Mouse (Mus musculus): ENCODE results near the gene Bag2. TPM values are rescaled to one million over a fixed set of nuclear protein-coding genes. Genes with fewer than 3 reads are reported as not detected.

Gene Bag2
- polyA plus RNA-seq, 1 experiment = 5.6 TPM

DNA sequence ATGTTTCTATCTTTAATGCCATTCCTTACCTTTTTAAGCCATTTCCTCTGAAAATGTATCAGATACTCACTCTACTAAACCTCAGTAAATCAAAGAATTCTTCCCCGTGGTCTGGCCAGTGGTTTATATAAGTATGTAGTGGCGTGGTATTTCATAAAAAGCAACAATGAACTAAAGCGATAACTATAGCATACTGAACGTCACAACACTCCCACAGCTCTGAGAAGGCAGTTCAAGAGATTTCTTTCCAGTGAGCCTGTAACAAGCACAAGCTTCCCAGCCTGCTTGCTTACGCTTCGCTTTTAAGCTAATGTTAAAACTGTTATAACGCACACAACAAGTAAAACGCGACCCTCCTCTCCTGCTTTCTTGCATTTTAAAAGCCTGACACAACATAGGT, 14.5 kb upstream of the Bag2 start:
- no peaks in the 10 kb centered on the region for H3K27me3 ChIP-seq (ENCODE audit: control insufficient read depth, insufficient read depth, low read length)
- 95% methylated on average over 9 of the region's 9 CpGs for WGBS
- no peaks in the 10 kb centered on the region for H3K4me1 ChIP-seq (ENCODE audit: control insufficient read depth, insufficient read depth, insufficient read length, low read length)
- H3K36me3 ChIP-seq (ENCODE audit: control insufficient read depth, insufficient read depth, low read length) = peaks cover 16% of the 10 kb centered on the region
- no peak overlapping the region for H3K27ac ChIP-seq (ENCODE audit: insufficient read depth, low read depth, low read length)
- H3K4me3 ChIP-seq (ENCODE audit: low read depth, low read length) = no peak overlapping the region
- TF ChIP-seq POLR2A (IDR thresholded peaks at IDR 0.05; ENCODE audit: low read depth, low read length) (no peak), CTCF (IDR thresholded peaks at IDR 0.05; ENCODE audit: extremely low read depth, insufficient read length, insufficient replicate concordance, low read depth, low read length) (no peak)

DNA sequence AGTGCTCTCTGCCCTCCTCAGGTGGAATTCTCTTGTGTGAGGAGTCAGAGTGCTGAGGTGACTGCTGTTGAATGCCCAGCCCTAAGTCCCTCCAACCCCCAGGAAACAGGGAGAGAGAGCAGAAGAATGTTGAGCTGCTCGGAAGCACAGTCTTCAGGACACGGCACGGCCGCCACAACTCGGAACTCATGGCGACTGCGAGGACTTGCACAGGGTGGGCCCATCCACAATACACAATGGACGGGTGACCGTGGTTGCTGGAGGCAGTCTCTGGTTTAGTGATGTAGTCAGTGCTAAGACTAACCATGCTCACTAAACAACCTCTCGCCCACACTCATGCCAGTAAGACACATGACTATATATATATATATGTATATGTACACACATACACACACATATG, 14.0 kb upstream of the Bag2 start:
- TF ChIP-seq POLR2A (IDR thresholded peaks at IDR 0.05; ENCODE audit: low read depth, low read length) = no peak
- TF ChIP-seq CTCF (IDR thresholded peaks at IDR 0.05; ENCODE audit: extremely low read depth, insufficient read length, insufficient replicate concordance, low read depth, low read length) = no peak
- Histone ChIP-seq H3K4me3 (ENCODE audit: low read depth, low read length) (no peak overlapping the region), H3K4me1 (ENCODE audit: control insufficient read depth, insufficient read depth, insufficient read length, low read length) (no peaks in the 10 kb centered on the region), H3K36me3 (ENCODE audit: control insufficient read depth, insufficient read depth, low read length) (peaks cover 15% of the 10 kb centered on the region), H3K27ac (ENCODE audit: insufficient read depth, low read depth, low read length) (no peak overlapping the region), H3K27me3 (ENCODE audit: control insufficient read depth, insufficient read depth, low read length) (no peaks in the 10 kb centered on the region)
- WGBS = 96% methylated on average over 10 of the region's 10 CpGs

DNA sequence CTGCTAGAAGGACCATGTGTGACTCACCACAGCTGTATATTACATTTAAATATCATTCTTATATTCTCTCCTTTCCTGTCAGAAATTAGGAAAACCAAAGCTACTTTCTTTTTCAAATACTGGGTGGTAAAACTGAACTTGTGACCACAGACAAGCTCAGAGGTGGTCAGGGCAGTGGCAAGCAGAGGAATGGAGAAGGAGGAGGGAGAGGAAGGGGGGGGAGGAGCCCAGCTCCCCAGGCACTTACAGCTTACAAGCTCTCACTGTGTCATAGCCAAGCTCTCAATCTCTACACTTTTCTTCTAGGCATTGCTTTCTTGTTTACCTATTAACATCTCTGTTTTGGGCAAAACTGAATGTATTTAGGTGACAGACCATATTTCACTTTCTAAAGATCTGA, 11.2 kb upstream of the Bag2 start:
- Histone ChIP-seq H3K4me3 (ENCODE audit: low read depth, low read length) (no peak overlapping the region), H3K4me1 (ENCODE audit: control insufficient read depth, insufficient read depth, insufficient read length, low read length) (no peaks in the 10 kb centered on the region), H3K27me3 (ENCODE audit: control insufficient read depth, insufficient read depth, low read length) (no peaks in the 10 kb centered on the region), H3K36me3 (ENCODE audit: control insufficient read depth, insufficient read depth, low read length) (peaks cover 19% of the 10 kb centered on the region), H3K27ac (ENCODE audit: insufficient read depth, low read depth, low read length) (no peak overlapping the region)
- TF ChIP-seq POLR2A (IDR thresholded peaks at IDR 0.05; ENCODE audit: low read depth, low read length) (no peak), CTCF (IDR thresholded peaks at IDR 0.05; ENCODE audit: extremely low read depth, insufficient read length, insufficient replicate concordance, low read depth, low read length) (no peak)

DNA sequence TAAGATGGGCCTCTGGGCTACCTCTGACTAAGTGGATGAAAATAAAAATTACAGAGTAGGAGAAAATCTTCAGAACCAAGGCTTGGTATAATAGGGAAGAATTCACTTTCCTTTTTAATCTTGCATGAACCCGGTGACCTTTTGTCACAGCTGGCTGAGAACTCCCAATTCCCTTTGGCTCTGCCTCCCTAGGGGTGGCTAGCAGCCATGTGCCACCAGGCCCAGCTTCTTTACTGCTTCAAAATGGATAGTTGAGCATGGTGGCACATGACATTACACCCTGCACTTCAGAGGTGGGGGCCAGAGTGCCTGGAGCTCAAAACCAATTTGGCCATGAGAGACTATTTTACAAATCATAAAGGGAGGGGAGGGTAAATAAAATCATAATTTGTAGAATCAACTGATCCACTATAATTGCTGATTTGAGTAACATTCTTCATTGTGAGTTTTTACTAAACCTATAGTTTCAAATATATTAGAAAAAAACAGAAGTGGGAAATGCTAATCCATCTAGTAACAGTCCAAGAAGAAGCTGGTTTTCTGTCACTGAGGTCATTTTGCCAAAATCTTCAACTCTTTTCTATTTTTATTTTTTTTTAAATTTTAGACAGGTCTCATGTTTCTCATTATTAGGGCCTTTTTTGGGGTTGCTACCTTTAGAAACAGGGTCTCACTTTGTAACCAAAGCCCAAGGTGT, 10.6 kb upstream of the Bag2 start:
- no peaks in the 10 kb centered on the region for H3K27me3 ChIP-seq (ENCODE audit: control insufficient read depth, insufficient read depth, low read length)
- no peak overlapping the region for H3K4me3 ChIP-seq (ENCODE audit: low read depth, low read length)
- H3K36me3 ChIP-seq (ENCODE audit: control insufficient read depth, insufficient read depth, low read length) = peaks cover 19% of the 10 kb centered on the region
- no peaks in the 10 kb centered on the region for H3K4me1 ChIP-seq (ENCODE audit: control insufficient read depth, insufficient read depth, insufficient read length, low read length)
- TF ChIP-seq CTCF (IDR thresholded peaks at IDR 0.05; ENCODE audit: extremely low read depth, insufficient read length, insufficient replicate concordance, low read depth, low read length) (no peak), POLR2A (IDR thresholded peaks at IDR 0.05; ENCODE audit: low read depth, low read length) (no peak)
- WGBS = 80% methylated on average over 1 of the region's 1 CpGs
- no peak overlapping the region for H3K27ac ChIP-seq (ENCODE audit: insufficient read depth, low read depth, low read length)

DNA sequence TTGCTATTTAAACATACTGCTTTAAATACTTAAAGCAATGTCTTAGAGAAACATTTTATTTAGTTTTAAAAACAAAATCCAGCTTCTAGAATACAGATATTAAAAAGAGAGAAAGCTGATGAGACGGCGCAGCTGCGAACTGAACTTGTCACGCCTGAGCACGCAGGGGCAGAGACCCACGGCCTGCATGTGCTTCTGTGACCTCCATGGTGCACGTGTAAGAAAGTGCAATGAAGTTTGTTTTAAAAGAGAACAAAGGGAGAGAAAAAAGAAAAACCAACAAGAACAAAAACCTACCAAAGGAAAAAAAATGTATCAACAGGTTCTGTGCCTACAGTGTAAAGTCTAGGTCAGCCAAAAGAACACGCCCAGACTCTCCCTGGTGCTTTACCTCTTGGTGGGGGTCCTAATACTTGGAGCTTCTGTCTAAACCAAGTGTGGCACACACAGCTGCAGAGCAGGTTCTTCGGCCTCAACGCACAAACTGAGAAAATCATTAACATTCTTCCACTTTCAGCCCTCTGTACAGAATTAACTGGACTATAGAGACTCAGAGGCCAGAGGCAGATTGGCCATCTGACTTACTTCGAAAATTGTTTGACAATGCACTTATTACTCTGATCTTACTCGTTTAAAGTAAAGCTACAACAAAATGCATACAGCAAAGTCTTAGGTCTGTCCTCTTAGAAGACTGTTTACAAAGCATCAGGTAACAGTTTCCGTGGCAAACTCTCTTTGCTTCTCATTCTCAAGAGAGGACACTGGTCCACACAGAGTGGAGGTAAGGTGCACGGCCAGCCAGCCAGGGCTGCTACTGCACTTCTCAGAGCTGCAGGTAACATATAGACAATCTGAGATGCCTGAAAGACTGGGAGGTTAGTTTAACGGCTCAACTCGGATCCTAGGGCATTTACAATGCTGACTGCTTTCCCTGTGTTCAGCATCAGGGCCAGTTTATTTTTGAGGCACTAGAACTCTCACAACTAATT, 9.2 kb upstream of the Bag2 start:
- no peaks in the 10 kb centered on the region for H3K4me1 ChIP-seq (ENCODE audit: control insufficient read depth, insufficient read depth, insufficient read length, low read length)
- TF ChIP-seq CTCF (IDR thresholded peaks at IDR 0.05; ENCODE audit: extremely low read depth, insufficient read length, insufficient replicate concordance, low read depth, low read length) (no peak), POLR2A (IDR thresholded peaks at IDR 0.05; ENCODE audit: low read depth, low read length) (no peak)
- no peaks in the 10 kb centered on the region for H3K27me3 ChIP-seq (ENCODE audit: control insufficient read depth, insufficient read depth, low read length)
- peaks cover 17% of the 10 kb centered on the region for H3K36me3 ChIP-seq (ENCODE audit: control insufficient read depth, insufficient read depth, low read length)
- H3K27ac ChIP-seq (ENCODE audit: insufficient read depth, low read depth, low read length) = no peak overlapping the region
- 80% methylated on average over 16 of the region's 16 CpGs for WGBS
- no peak overlapping the region for H3K4me3 ChIP-seq (ENCODE audit: low read depth, low read length)

DNA sequence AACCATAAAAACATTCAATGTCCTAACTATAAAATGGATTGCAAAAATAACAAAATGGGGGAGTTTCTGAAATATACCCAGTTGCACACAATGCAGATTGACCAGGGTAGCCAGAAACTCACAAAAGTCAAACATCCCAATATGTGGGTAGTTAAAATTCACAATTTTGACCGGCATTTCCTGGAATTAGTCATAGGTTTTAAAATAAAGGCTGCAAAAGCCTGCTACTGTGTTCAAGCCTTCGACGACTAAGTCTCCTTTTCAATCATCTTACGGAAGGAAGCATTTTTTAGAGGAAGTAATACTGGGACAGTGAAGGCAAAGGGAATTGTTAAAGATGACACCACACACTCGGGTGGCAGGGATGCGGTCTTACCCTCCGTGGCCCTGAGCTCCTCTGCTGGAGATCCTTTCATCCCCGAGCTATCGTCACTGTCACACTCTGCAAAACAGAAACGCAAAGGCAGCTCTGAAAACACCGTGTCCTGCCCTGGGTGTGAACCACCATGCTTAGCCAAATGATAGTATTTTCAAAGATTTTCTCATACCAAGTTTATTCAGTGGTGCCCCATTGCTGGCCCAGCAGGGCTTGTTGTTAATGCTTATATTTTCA, 8.0 kb upstream of the Bag2 start:
- no peaks in the 10 kb centered on the region for H3K4me1 ChIP-seq (ENCODE audit: control insufficient read depth, insufficient read depth, insufficient read length, low read length)
- H3K27me3 ChIP-seq (ENCODE audit: control insufficient read depth, insufficient read depth, low read length) = no peaks in the 10 kb centered on the region
- H3K27ac ChIP-seq (ENCODE audit: insufficient read depth, low read depth, low read length) = no peak overlapping the region
- TF ChIP-seq POLR2A (IDR thresholded peaks at IDR 0.05; ENCODE audit: low read depth, low read length) = no peak
- 89% methylated on average over 11 of the region's 11 CpGs for WGBS
- H3K4me3 ChIP-seq (ENCODE audit: low read depth, low read length) = no peak overlapping the region
- H3K36me3 ChIP-seq (ENCODE audit: control insufficient read depth, insufficient read depth, low read length) = peaks cover 17% of the 10 kb centered on the region

DNA sequence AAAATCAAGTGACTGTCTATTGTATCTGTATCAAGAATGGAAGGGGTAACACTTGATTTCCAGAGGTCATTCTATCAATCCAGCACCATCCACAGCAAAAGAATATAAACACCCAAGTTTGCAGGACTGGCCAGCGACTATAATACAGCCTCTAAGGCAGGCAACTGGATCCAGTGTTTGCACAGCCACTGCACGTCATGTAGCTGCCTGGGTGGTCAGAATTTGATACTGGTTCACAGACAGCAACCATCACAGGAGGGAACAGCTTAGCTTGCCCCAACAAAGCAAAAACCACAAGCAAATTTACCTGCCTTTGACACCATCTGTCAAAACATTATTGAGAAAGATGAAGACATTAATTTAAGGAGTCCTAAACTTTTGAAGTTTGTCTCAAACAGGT, 6.2 kb upstream of the Bag2 start:
- TF ChIP-seq CTCF (IDR thresholded peaks at IDR 0.05; ENCODE audit: extremely low read depth, insufficient read length, insufficient replicate concordance, low read depth, low read length) = no peak
- TF ChIP-seq POLR2A (IDR thresholded peaks at IDR 0.05; ENCODE audit: low read depth, low read length) = no peak
- 90% methylated on average over 2 of the region's 2 CpGs for WGBS
- H3K4me3 ChIP-seq (ENCODE audit: low read depth, low read length) = no peak overlapping the region
- no peaks in the 10 kb centered on the region for H3K4me1 ChIP-seq (ENCODE audit: control insufficient read depth, insufficient read depth, insufficient read length, low read length)
- H3K27ac ChIP-seq (ENCODE audit: insufficient read depth, low read depth, low read length) = no peak overlapping the region
- H3K27me3 ChIP-seq (ENCODE audit: control insufficient read depth, insufficient read depth, low read length) = no peaks in the 10 kb centered on the region
- peaks cover 6% of the 10 kb centered on the region for H3K36me3 ChIP-seq (ENCODE audit: control insufficient read depth, insufficient read depth, low read length)
